Mouse (Mus musculus) forebrain, embryonic 16.5 days (tissue): ENCODE data around the gene Hivep3. TPM values are rescaled to one million over a fixed set of nuclear protein-coding genes. Genes with fewer than 3 reads are reported as not detected.
A peak's percentile ranks its signal among the peaks of the same experiment; 100 is the strongest.

Experiments used
- ATAC-seq: fragments of 200-750 bp; cut with Nextera tagmentation; 2 replicates; pipeline ENCODE4 v1.8.0; 2017; ENCODE audit warnings: mild to moderate bottlenecking, moderate library complexity
- H3K27ac ChIP-seq: fragments of 300-500 bp; sonication (generic); 2 replicates; pipeline ENCODE4 v1.5.1; 2014; ENCODE audit warnings: low read length, control low read depth
- H3K27me3 ChIP-seq: fragments of 300-500 bp; sonication (generic); replicated peaks from 2 replicates; pipeline ENCODE4 v1.6.1; 2014; ENCODE audit warnings: low read length; ENCODE audit not compliant: control insufficient read depth, insufficient read depth
- H3K36me3 ChIP-seq: fragments of 300-500 bp; sonication (generic); 2 replicates; pipeline ENCODE4 v1.6.1; 2014; ENCODE audit not compliant: control insufficient read depth, insufficient read depth
- H3K4me1 ChIP-seq: fragments of 300-500 bp; sonication (generic); replicated peaks from 2 replicates; pipeline ENCODE4 v1.6.1; 2014; ENCODE audit warnings: low read length; ENCODE audit not compliant: control insufficient read depth, insufficient read depth
- H3K4me2 ChIP-seq: fragments of 300-500 bp; sonication (generic); 2 replicates; pipeline ENCODE4 v1.6.1; 2014; ENCODE audit warnings: mild to moderate bottlenecking, low read length, control low read depth
- H3K4me3 ChIP-seq: fragments of 300-500 bp; sonication (generic); replicated peaks from 2 replicates; pipeline ENCODE4 v1.5.1; 2014; ENCODE audit warnings: mild to moderate bottlenecking, low read length, control low read depth
- H3K9ac ChIP-seq: fragments of 300-500 bp; sonication (generic); replicated peaks from 2 replicates; pipeline ENCODE4 v1.6.1; 2014; ENCODE audit warnings: low read depth, low read length, control low read depth
- H3K9me3 ChIP-seq: fragments of 300-500 bp; sonication (generic); 2 replicates; pipeline ENCODE4 v1.6.1; 2016; ENCODE audit warnings: low read length; ENCODE audit not compliant: control insufficient read depth
- WGBS: fragments of 180-500 bp; shearing (Covaris S2); extraction: QIAGEN DNeasy Blood & Tissue Kit; methylation state at CpG from one replicate; pipeline ENCODE4 v1.1.7; 2014; 5-methylcytosine and 5-hydroxymethylcytosine counted together
- polyA plus RNA-seq: library from polyadenylated mRNA; unstranded; fragments of >200 nt; fragmentation: Nextera tagmentation; extraction: Ambion mirVana; gene quantifications from 2 replicates; pipeline ENCODE4 v1.2.1, GENCODE M21; 2015

The Hivep3 gene
- polyA plus RNA-seq, 1 experiment from 2014 or later, result 26.4 TPM

GRCm38 (mm10) chr4:120158714-120159310, 425.2 kb downstream of the Hivep3 start:
- H3K9ac ChIP-seq, result no peak overlapping the region
- no peak for ATAC-seq
- WGBS, result 36% methylated on average over 5 of the region's 5 CpGs

DNA sequence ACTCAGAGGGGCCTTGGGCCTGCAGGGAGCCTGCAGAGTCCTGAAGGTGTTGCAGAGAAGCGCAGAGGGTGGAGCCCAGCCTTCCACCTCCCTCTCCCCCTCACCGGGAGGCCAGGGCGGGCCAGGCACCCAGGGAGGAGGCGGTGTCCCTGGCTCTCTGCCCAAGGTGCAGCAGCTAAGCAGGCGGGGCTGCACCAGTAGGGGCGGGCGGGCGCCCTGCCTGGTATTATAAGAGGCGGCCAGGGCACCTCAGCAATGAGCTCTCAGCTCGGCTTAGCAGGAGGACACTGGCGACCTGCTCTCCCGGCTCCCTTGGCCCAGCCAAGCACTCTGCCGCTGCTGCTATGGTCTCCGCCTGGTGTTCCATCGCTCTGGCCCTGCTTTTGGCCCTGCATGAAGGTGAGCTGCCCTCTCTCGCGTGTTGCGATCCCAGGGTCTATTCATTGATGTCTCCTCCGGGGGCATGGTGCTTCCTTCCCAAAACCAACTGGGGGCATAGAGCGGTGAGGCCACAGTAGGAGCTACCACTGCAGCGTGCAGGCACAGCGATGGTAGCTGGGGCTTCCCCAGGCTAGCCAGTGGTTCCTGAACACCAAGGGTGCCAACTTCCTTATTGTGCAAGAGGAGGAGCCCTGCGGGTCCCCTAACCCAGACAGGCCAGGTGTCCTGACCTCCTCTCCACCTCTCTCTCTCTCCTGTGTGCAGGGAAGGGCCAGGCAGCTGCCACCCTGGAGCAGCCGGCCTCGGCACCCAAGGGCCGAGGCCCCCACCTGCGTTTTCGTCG, 427.8 kb downstream of the Hivep3 start, which contains the start of gene Edn2:
Gene Edn2, plus strand, starts transcription at position 41 of the 784 bp plus-strand sequence.
- no peaks in the 10 kb centered on the region for H3K9me3 ChIP-seq
- no peaks in the 10 kb centered on the region for H3K36me3 ChIP-seq
- H3K27ac ChIP-seq, result no peak within 1 kb of the TSS
- H3K4me1 ChIP-seq, result peaks cover 20% of the 10 kb centered on the region
- WGBS, result 31% methylated on average over 29 of the region's 29 CpGs
- peak within 1 kb of the TSS; percentile 27; the same call in 1 of the 2 replicates for H3K9ac ChIP-seq
- no peak within 1 kb of the TSS for H3K4me3 ChIP-seq
- no peaks in the 10 kb centered on the region for H3K27me3 ChIP-seq
- H3K4me2 ChIP-seq, result no peak within 1 kb of the TSS
- peak; percentile 34; the same call in 1 of the 2 replicates for ATAC-seq

More at GRCm38 (mm10) chr4:120158714-120159310, 425.2 kb downstream of the Hivep3 start:
- Histone ChIP-seq H3K4me1 (peaks cover 17% of the 10 kb centered on the region), H3K4me3 (no peak overlapping the region), H3K27ac (no peak overlapping the region), H3K4me2 (no peak overlapping the region), H3K27me3 (no peaks in the 10 kb centered on the region), H3K36me3 (no peaks in the 10 kb centered on the region), H3K9me3 (no peaks in the 10 kb centered on the region)

DNA sequence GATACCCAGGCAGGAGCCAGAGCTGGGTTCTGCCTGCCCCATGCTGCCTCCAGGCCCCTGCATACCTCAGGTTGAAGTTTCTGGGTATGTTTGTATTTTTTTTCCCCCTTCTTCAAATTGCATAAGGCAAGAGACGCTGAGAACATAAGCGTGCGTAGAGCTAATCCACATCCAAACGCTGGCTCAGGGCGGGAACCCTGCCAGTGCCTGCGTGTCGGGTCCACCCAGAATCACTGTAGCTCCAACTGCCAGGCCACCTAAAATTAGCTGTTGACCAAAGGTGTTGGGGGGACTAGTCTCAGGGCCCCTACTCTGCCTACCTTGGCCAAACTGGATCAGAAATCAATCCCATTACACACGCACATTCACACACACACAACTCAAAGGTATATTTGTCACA, 429.0 kb downstream of the Hivep3 start:
- H3K9me3 ChIP-seq, result no peaks in the 10 kb centered on the region
- WGBS, result 69% methylated on average over 8 of the region's 8 CpGs
- H3K4me2 ChIP-seq, result no peak overlapping the region
- no peak overlapping the region for H3K9ac ChIP-seq
- H3K27me3 ChIP-seq, result no peaks in the 10 kb centered on the region
- ATAC-seq, result no peak
- peaks cover 20% of the 10 kb centered on the region for H3K4me1 ChIP-seq
- H3K36me3 ChIP-seq, result no peaks in the 10 kb centered on the region
- H3K4me3 ChIP-seq, result no peak overlapping the region
- no peak overlapping the region for H3K27ac ChIP-seq

- WGBS, result 41% methylated on average over 11 of the region's 11 CpGs
- Histone ChIP-seq H3K27ac (no peak overlapping the region), H3K4me1 (peaks cover 20% of the 10 kb centered on the region), H3K4me3 (no peak overlapping the region), H3K9me3 (no peaks in the 10 kb centered on the region), H3K9ac (no peak overlapping the region), H3K36me3 (no peaks in the 10 kb centered on the region), H3K4me2 (no peak overlapping the region), H3K27me3 (no peaks in the 10 kb centered on the region)
- ATAC-seq, result peak; percentile 61
These were observed 429.7 kb downstream of the Hivep3 start for GRCm38 (mm10) chr4:120163242-120163641.

DNA sequence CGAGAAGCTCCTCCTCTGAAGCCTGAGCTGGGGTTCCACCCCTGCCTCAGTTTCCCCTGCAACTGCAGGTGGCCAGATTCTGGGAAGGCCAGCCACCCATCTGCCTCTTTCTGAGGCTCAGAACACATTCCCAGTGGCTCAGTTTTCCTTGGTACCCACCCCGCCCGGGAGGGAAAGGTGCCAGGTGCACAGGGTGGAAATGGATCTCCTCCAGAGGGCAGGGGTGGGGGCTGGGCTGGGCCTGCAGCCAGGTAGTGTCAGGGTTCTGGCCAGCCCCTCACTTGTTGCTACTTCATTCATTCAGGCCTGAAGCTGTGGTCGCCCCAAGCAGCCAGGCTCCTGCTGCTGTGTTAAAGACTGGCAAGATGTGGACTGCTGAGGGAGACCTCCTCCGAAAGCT, 430.7 kb downstream of the Hivep3 start:
- ATAC-seq, result no peak
- Histone ChIP-seq H3K4me3 (no peak overlapping the region), H3K9ac (no peak overlapping the region), H3K36me3 (no peaks in the 10 kb centered on the region), H3K27ac (no peak overlapping the region), H3K4me2 (no peak overlapping the region), H3K27me3 (no peaks in the 10 kb centered on the region), H3K4me1 (peaks cover 20% of the 10 kb centered on the region), H3K9me3 (no peaks in the 10 kb centered on the region)
- 72% methylated on average over 5 of the region's 5 CpGs for WGBS

DNA sequence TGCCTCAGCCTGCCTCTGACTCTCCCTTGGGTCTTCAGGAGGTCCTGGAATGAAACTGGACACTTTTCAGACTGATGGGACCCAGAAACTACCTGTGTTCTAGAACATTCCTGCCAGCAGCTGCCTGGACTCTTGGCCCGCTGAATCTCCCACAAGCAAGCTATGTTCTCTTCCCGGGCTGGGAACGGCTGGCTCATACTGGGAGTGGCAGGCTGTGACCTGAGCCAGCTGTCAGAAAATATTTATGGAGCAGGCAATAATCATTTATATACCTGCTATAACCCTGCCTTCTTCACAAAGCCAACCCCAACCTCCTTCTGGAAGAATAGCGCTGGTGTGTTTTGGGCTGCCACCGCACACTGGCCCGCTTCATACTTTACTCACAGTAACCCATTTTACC, 434.2 kb downstream of the Hivep3 start:
- no peak overlapping the region for H3K4me2 ChIP-seq
- no peaks in the 10 kb centered on the region for H3K27me3 ChIP-seq
- no peak for ATAC-seq
- H3K9me3 ChIP-seq, result no peaks in the 10 kb centered on the region
- H3K27ac ChIP-seq, result no peak overlapping the region
- 95% methylated on average over 6 of the region's 6 CpGs for WGBS
- no peak overlapping the region for H3K9ac ChIP-seq
- no peak overlapping the region for H3K4me3 ChIP-seq
- H3K36me3 ChIP-seq, result no peaks in the 10 kb centered on the region
- peaks cover 29% of the 10 kb centered on the region for H3K4me1 ChIP-seq

DNA sequence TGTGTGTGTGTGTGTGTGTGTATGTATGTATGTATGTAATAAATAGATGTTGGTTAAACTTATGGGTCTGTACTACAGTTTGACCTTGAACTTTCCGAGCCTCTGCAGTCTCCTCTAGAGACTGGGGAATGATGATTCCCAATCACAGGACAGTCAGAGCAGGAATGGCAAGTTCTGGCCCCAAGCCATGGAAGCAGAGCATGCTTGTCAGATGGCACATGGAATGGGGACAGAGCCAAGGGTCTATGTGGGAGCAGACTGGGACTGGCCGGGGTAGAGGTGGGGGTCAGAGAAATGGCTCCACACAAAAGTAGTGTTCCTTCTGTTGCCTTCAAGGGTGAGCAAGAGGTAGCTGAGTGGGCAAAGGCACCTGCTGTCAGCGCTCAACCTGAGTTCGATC, 434.8 kb downstream of the Hivep3 start:
- no peaks in the 10 kb centered on the region for H3K27me3 ChIP-seq
- H3K4me2 ChIP-seq, result no peak overlapping the region
- H3K4me1 ChIP-seq, result peaks cover 24% of the 10 kb centered on the region
- H3K4me3 ChIP-seq, result no peak overlapping the region
- no peak overlapping the region for H3K27ac ChIP-seq
- H3K36me3 ChIP-seq, result no peaks in the 10 kb centered on the region
- no peak overlapping the region for H3K9ac ChIP-seq
- WGBS, result 92% methylated on average over 4 of the region's 4 CpGs
- H3K9me3 ChIP-seq, result no peaks in the 10 kb centered on the region
- ATAC-seq, result no peak

DNA sequence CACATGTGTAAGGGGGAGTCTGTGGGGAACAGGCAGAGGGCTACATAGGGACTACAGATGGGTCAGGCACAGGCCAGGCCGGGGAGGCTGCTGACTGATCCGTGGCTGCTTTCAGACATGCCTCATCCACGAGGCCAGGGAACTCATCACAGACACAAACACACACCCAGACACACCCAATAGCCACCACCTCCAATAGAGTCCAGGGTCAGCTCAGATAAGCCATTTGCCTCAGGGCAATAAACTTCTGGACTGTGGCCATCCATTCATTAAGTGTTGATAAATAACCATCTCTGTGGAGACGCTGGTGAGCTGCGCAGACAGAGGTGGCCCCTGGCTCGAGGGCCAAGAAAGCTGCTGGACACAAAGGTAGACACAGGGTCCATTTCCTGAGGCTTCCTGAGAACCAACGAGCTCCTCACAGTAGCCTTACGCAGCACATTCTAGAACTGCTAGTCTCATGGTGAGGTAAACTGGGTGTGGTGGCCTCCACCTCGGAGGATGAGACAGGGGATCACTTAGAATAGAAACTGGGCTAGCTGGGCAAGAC, 436.9 kb downstream of the Hivep3 start:
- Histone ChIP-seq H3K4me3 (no peak overlapping the region), H3K4me2 (no peak overlapping the region), H3K36me3 (no peaks in the 10 kb centered on the region), H3K9me3 (no peaks in the 10 kb centered on the region), H3K9ac (no peak overlapping the region), H3K27me3 (no peaks in the 10 kb centered on the region), H3K4me1 (peaks cover 17% of the 10 kb centered on the region), H3K27ac (no peak overlapping the region)
- no peak for ATAC-seq
- 69% methylated on average over 9 of the region's 9 CpGs for WGBS

DNA sequence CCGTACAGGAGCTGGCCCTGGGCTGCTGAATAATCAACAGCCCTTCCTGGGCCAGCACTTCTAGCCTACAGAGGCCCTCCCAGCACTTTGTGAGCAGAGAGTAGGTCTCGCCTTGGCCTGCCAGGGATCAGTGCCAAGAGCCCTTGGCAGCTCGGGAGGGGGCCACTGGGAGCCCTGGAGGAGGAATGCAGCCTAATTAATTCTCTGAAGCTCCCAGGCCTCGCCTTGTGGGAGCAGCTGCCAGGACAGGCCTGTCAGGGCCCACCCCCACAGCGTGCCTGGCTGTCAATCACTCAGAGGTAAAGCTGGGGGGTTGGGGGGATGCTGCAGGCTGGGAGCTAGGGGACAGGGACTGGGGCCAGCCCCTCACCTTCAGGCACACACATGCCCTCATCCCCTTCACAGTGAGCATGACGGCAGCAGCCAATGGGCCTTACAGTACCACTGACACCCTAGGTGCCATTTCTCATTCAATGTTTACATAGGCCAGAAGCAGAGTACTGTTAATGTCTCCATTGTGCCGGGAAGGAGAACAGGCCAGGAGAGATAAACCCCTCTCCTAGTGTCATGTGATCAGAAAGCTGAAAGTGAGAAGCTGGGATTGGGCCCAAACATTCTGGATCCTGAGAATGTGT, 438.6 kb downstream of the Hivep3 start:
- WGBS, result 4% methylated on average over 7 of the region's 7 CpGs
- Histone ChIP-seq H3K27ac (no peak overlapping the region; the same call in 1 of the 2 replicates), H3K9ac (no peak overlapping the region), H3K4me1 (peaks cover 17% of the 10 kb centered on the region), H3K4me3 (no peak overlapping the region), H3K4me2 (no peak overlapping the region), H3K36me3 (no peaks in the 10 kb centered on the region), H3K9me3 (no peaks in the 10 kb centered on the region), H3K27me3 (no peaks in the 10 kb centered on the region)
- peak; percentile 96 for ATAC-seq
